Mouse (Mus musculus) forebrain, embryonic 13.5 days (tissue): ENCODE results near the gene Cc2d2b. TPM values are rescaled to one million over a fixed set of nuclear protein-coding genes. Genes with fewer than 3 reads are reported as not detected.

Experiments
- ATAC-seq: fragments of 200-750 bp; cut with Nextera tagmentation; 2 replicates; pipeline ENCODE4 v1.8.0; 2017
- H3K27ac ChIP-seq: fragments of 300-500 bp; sonication (generic); 2 replicates; pipeline ENCODE4 v1.5.1; 2015; ENCODE audit warnings: inconsistent platforms, mild to moderate bottlenecking, moderate library complexity
- H3K27me3 ChIP-seq: fragments of 300-500 bp; sonication (generic); 2 replicates; pipeline ENCODE4 v1.6.1; 2015; ENCODE audit warnings: mild to moderate bottlenecking, inconsistent platforms
- H3K36me3 ChIP-seq: fragments of 300-500 bp; sonication (generic); 2 replicates; pipeline ENCODE4 v1.6.1; 2015; ENCODE audit warnings: mild to moderate bottlenecking, inconsistent platforms; ENCODE audit not compliant: poor library complexity, severe bottlenecking
- H3K4me1 ChIP-seq: fragments of 300-500 bp; sonication (generic); 2 replicates; pipeline ENCODE4 v1.6.1; 2015; ENCODE audit warnings: inconsistent platforms
- H3K4me2 ChIP-seq: fragments of 300-500 bp; sonication (generic); 2 replicates; pipeline ENCODE4 v1.6.1; 2015; ENCODE audit warnings: inconsistent platforms, mild to moderate bottlenecking, moderate library complexity
- H3K4me3 ChIP-seq: fragments of 300-500 bp; sonication (generic); 2 replicates; pipeline ENCODE4 v1.5.1; 2015; ENCODE audit warnings: mild to moderate bottlenecking, inconsistent platforms
- H3K9ac ChIP-seq: fragments of 300-500 bp; sonication (generic); 2 replicates; pipeline ENCODE4 v1.6.1; 2015; ENCODE audit warnings: mild to moderate bottlenecking, inconsistent platforms
- H3K9me3 ChIP-seq: fragments of 300-500 bp; sonication (generic); replicated peaks from 2 replicates; pipeline ENCODE4 v1.6.1; 2016; ENCODE audit warnings: inconsistent platforms
- WGBS: fragments of 180-500 bp; shearing (Covaris S2); methylation state at CpG from one replicate; pipeline ENCODE4 v1.1.7; 2015; 5-methylcytosine and 5-hydroxymethylcytosine counted together
- polyA plus RNA-seq: library from polyadenylated mRNA; unstranded; fragments of >200 nt; fragmentation: Nextera tagmentation; extraction: Ambion mirVana; gene quantifications from 2 replicates; pipeline ENCODE4 v1.2.1, GENCODE M21; 2015

Gene Cc2d2b
- 0.19 and 0.37 TPM in 2 replicates for polyA plus RNA-seq

DNA sequence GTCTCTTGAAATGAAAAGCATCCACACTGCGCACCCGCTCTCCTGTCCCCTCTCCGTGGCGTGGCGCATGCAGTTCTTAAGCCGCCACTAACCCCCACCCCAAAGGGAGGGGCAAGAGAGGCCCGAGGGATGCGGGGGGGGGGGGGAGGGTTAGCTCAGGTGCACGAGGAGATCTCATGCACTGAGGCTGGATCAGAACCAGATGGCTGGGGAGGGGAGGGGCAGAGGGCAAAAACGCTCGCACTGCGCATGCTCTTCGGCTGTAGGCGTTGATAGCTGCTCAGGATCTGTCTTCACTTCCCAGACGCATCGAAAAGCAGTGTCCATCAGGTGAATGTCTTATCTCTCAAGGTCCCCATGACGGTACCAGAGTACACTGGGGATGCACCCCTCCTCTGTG is at the start of gene Cc2d2b:
Gene Cc2d2b (plus strand): TSS at position 195 of the 400 bp plus-strand sequence.
- no peaks in the 10 kb centered on the region for H3K27me3 ChIP-seq
- 80% methylated on average over 17 of the region's 17 CpGs for WGBS
- 0 out of 2 replicates have a peak, but pooled peaks have one; percentile 25 for ATAC-seq
- H3K4me1 ChIP-seq: no peaks in the 10 kb centered on the region
- no peaks in the 10 kb centered on the region for H3K9me3 ChIP-seq
- no peak within 1 kb of the TSS for H3K27ac ChIP-seq
- no peak within 1 kb of the TSS for H3K4me3 ChIP-seq
- no peak within 1 kb of the TSS for H3K9ac ChIP-seq
- no peak within 1 kb of the TSS for H3K4me2 ChIP-seq
- no peaks in the 10 kb centered on the region for H3K36me3 ChIP-seq

GRCm38 (mm10) chr19:40699816-40700215 is 48.7 kb upstream of the Cc2d2b start:
- Histone ChIP-seq H3K27ac (no peak overlapping the region), H3K4me1 (peaks cover 18% of the 10 kb centered on the region), H3K4me3 (no peak overlapping the region), H3K27me3 (no peaks in the 10 kb centered on the region), H3K36me3 (no peaks in the 10 kb centered on the region), H3K4me2 (no peak overlapping the region), H3K9ac (no peak overlapping the region), H3K9me3 (no peaks in the 10 kb centered on the region)
- WGBS: 27% methylated on average over 5 of the region's 5 CpGs
- ATAC-seq: no peak

GRCm38 (mm10) chr19:40702406-40702805 is 46.1 kb upstream of the Cc2d2b start:
- WGBS: 46% methylated on average over 4 of the region's 4 CpGs
- no peak overlapping the region; the same call in 1 of the 2 replicates for H3K27ac ChIP-seq

DNA sequence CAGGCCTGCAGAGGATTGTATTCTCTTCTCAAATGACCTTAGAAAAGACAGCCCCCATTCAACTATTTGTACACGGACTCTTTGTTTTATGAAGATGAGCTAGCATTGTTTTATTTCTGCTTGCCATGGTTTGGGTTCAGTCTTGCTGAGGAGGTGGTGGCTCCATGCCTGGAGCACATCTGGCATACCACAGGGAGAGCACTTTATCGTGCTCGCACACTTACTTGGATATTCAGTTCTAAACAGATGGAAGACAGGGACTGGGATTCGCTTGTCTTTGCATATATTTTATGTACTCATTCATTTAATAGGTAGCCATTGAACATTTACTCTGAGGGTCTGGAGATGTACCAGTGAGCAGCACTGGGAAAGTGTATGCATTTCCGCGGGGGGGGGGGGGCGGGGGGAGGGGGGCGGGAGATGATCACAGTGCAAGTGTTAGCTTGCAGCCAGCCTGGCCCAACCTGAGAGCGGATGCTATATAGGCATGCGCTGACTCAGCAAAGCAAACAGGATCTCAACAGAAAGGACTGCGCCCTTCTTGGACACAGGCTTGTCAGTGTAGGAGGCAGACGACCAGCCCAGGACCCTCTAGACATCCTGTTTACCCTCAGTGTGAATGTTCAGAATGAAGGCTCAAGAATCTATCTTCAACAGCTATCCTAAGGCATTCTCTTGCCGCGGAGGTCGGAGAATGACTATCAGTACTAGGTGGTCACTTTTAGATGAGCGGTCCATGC is 35.5 kb upstream of the Cc2d2b start:
- no peak overlapping the region for H3K27ac ChIP-seq
- H3K4me2 ChIP-seq: no peak overlapping the region
- no peaks in the 10 kb centered on the region for H3K9me3 ChIP-seq
- no peak for ATAC-seq
- H3K9ac ChIP-seq: no peak overlapping the region
- no peaks in the 10 kb centered on the region for H3K36me3 ChIP-seq
- no peak overlapping the region for H3K4me3 ChIP-seq
- H3K4me1 ChIP-seq: no peaks in the 10 kb centered on the region
- 80% methylated on average over 15 of the region's 16 CpGs for WGBS
- no peaks in the 10 kb centered on the region for H3K27me3 ChIP-seq

More at GRCm38 (mm10) chr19:40702406-40702805, 46.1 kb upstream of the Cc2d2b start:
- Histone ChIP-seq H3K36me3 (no peaks in the 10 kb centered on the region), H3K4me1 (peaks cover 18% of the 10 kb centered on the region), H3K9ac (no peak overlapping the region), H3K4me2 (no peak overlapping the region), H3K9me3 (no peaks in the 10 kb centered on the region), H3K4me3 (no peak overlapping the region), H3K27me3 (no peaks in the 10 kb centered on the region)
- ATAC-seq: peak; percentile 55; the same call in 1 of the 2 replicates

DNA sequence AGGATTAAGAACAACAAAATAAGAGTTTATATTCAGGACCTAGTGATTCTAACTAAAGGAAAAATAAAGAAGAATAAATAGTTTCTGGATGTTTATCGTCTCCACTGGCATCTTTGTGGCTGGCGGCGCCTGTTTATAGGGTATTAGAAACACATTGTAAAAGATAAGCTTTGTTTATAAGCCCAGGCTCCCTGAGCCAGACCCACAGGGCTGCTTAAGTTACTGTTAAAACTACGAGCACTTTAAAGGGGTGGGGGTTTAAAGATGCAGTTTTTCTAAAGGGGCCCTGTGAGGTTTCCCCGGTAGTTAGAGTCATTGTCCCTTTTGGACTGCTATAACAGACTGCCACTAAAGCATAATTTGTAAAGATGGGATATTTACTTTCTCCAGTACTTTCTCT is 33.9 kb upstream of the Cc2d2b start:
- Histone ChIP-seq H3K4me3 (no peak overlapping the region), H3K27me3 (no peaks in the 10 kb centered on the region), H3K4me1 (no peaks in the 10 kb centered on the region), H3K9ac (no peak overlapping the region), H3K9me3 (no peaks in the 10 kb centered on the region), H3K4me2 (no peak overlapping the region), H3K36me3 (no peaks in the 10 kb centered on the region), H3K27ac (no peak overlapping the region)
- WGBS: 82% methylated on average over 5 of the region's 5 CpGs
- ATAC-seq: no peak

- Histone ChIP-seq H3K9me3 (no peaks in the 10 kb centered on the region), H3K4me1 (peaks cover 4% of the 10 kb centered on the region), H3K27ac (no peak overlapping the region), H3K36me3 (no peaks in the 10 kb centered on the region), H3K27me3 (no peaks in the 10 kb centered on the region), H3K4me2 (no peak overlapping the region), H3K4me3 (no peak overlapping the region), H3K9ac (no peak overlapping the region)
- 82% methylated on average over 6 of the region's 6 CpGs for WGBS
- ATAC-seq: no peak
These were observed 31.6 kb upstream of the Cc2d2b start for GRCm38 (mm10) chr19:40716981-40717380.

DNA sequence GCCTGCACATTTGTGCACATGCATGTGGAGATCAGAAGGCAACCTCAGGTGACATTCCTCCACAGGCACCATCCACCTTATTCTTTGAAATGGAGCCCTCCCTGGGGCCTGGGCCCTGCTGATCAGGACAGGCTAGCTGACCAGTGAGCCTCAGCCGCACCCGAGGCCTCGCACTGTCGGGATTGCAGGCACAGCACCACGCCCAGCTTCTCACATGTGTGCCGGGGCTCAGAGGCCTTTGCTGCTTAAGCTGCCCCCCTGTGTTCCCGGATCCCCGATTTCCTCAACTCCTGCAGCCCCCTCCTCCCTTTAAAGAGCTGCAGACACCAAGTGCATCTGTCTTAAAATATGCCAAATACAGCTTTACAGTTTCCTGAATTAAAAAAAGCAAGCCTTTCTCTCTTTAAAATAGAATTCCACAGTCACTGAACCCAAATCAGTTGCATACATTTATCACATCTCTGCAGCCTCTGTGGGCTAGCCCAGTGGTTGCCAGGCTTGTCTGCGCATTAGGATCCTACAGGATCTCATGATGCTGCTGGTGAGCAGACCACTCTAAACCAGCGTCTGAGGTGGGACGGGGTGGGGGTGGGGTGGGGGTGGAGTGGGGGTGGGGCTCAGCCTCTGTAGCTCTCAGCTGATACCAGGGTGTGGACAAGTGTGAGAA is 29.0 kb upstream of the Cc2d2b start:
- no peaks in the 10 kb centered on the region for H3K36me3 ChIP-seq
- peaks cover 7% of the 10 kb centered on the region for H3K4me1 ChIP-seq
- H3K4me2 ChIP-seq: no peak overlapping the region
- H3K4me3 ChIP-seq: no peak overlapping the region
- H3K27ac ChIP-seq: no peak overlapping the region
- H3K27me3 ChIP-seq: no peaks in the 10 kb centered on the region
- no peaks in the 10 kb centered on the region for H3K9me3 ChIP-seq
- H3K9ac ChIP-seq: no peak overlapping the region
- 65% methylated on average over 11 of the region's 11 CpGs for WGBS
- no peak for ATAC-seq

- H3K4me2 ChIP-seq: no peak overlapping the region
- H3K27ac ChIP-seq: no peak overlapping the region
- peaks cover 7% of the 10 kb centered on the region for H3K4me1 ChIP-seq
- H3K36me3 ChIP-seq: no peaks in the 10 kb centered on the region
- H3K4me3 ChIP-seq: no peak overlapping the region
- no peaks in the 10 kb centered on the region for H3K9me3 ChIP-seq
- H3K27me3 ChIP-seq: no peaks in the 10 kb centered on the region
- no peak for ATAC-seq
- WGBS: 88% methylated on average over 12 of the region's 12 CpGs
- no peak overlapping the region for H3K9ac ChIP-seq
These were observed 28.2 kb upstream of the Cc2d2b start for GRCm38 (mm10) chr19:40720381-40720780.

- no peak overlapping the region for H3K9ac ChIP-seq
- peak; percentile 87 for ATAC-seq
- H3K9me3 ChIP-seq: no peaks in the 10 kb centered on the region
- peak overlapping the region; percentile 58; the same call in 1 of the 2 replicates for H3K27ac ChIP-seq
- no peaks in the 10 kb centered on the region for H3K36me3 ChIP-seq
- no peaks in the 10 kb centered on the region for H3K27me3 ChIP-seq
- 49% methylated on average over 11 of the region's 11 CpGs for WGBS
- peaks cover 7% of the 10 kb centered on the region for H3K4me1 ChIP-seq
- H3K4me3 ChIP-seq: no peak overlapping the region
- H3K4me2 ChIP-seq: no peak overlapping the region
These were observed 26.2 kb upstream of the Cc2d2b start for GRCm38 (mm10) chr19:40722137-40723038.

- H3K9me3 ChIP-seq: no peaks in the 10 kb centered on the region
- no peaks in the 10 kb centered on the region for H3K27me3 ChIP-seq
- H3K27ac ChIP-seq: no peak overlapping the region
- H3K36me3 ChIP-seq: no peaks in the 10 kb centered on the region
- peak overlapping the region; percentile 21; the same call in 1 of the 2 replicates for H3K9ac ChIP-seq
- peaks cover 7% of the 10 kb centered on the region for H3K4me1 ChIP-seq
- 0 out of 2 replicates have a peak, but pooled peaks have one; percentile 34 for ATAC-seq
- H3K4me3 ChIP-seq: no peak overlapping the region
- WGBS: 66% methylated on average over 10 of the region's 10 CpGs
- no peak overlapping the region for H3K4me2 ChIP-seq
These were observed 25.0 kb upstream of the Cc2d2b start for GRCm38 (mm10) chr19:40723516-40723915.

DNA sequence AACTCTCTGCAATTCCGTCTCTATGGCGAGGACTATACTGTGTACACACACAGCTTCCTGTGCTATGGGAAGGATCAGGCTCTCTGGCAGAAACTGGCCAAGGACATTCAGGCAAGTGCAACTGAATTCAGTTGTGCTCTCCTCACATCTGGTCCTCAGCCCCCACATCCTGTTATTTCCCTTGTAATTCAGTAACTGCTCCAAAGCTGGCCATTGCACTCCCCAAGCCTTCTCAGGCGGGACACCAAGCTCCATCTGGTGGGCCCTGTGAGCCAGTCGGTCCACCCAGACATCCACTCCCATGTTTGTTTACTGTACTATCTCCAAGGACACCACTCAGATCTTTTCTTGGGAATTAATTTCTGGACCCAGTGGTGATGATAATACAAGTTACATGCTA is 22.4 kb upstream of the Cc2d2b start:
- Histone ChIP-seq H3K4me1 (peaks cover 7% of the 10 kb centered on the region), H3K27ac (no peak overlapping the region), H3K27me3 (no peaks in the 10 kb centered on the region), H3K4me3 (no peak overlapping the region), H3K9me3 (no peaks in the 10 kb centered on the region), H3K36me3 (no peaks in the 10 kb centered on the region), H3K4me2 (no peak overlapping the region), H3K9ac (no peak overlapping the region)
- no peak for ATAC-seq
- WGBS: 90% methylated on average over 4 of the region's 4 CpGs

DNA sequence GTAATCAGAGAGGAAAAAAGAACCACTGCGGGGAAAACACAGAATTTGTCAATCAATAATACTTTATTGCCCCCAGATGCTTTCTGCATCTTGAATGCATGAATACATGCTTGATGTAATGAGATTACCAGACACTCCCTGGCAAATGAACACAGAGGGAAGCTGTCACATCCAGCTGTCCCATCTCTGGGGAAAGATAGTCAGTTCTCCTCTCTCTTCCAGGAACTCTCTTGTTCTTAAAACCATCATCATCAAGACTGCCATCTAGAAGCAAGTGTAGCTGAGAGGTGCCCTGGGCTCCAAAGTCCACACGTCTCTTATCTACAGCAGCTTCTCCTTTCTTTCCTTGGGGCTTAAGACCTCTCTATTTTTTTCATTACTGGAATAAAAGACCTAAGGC is 21.9 kb upstream of the Cc2d2b start:
- ATAC-seq: no peak
- Histone ChIP-seq H3K4me3 (no peak overlapping the region), H3K27ac (no peak overlapping the region), H3K9me3 (no peaks in the 10 kb centered on the region), H3K27me3 (no peaks in the 10 kb centered on the region), H3K4me2 (no peak overlapping the region), H3K9ac (no peak overlapping the region), H3K4me1 (peaks cover 7% of the 10 kb centered on the region), H3K36me3 (no peaks in the 10 kb centered on the region)
- 77% methylated on average over 2 of the region's 2 CpGs for WGBS
